Mouse (Mus musculus): Measurements from ENCODE around the gene Emc6. TPM values are rescaled to one million over a fixed set of nuclear protein-coding genes. Genes with fewer than 3 reads are reported as not detected.

Gene Emc6
- total RNA-seq (2022): 10 to 100 TPM; 47.4 to 77.6 (median 63.9) TPM

DNA sequence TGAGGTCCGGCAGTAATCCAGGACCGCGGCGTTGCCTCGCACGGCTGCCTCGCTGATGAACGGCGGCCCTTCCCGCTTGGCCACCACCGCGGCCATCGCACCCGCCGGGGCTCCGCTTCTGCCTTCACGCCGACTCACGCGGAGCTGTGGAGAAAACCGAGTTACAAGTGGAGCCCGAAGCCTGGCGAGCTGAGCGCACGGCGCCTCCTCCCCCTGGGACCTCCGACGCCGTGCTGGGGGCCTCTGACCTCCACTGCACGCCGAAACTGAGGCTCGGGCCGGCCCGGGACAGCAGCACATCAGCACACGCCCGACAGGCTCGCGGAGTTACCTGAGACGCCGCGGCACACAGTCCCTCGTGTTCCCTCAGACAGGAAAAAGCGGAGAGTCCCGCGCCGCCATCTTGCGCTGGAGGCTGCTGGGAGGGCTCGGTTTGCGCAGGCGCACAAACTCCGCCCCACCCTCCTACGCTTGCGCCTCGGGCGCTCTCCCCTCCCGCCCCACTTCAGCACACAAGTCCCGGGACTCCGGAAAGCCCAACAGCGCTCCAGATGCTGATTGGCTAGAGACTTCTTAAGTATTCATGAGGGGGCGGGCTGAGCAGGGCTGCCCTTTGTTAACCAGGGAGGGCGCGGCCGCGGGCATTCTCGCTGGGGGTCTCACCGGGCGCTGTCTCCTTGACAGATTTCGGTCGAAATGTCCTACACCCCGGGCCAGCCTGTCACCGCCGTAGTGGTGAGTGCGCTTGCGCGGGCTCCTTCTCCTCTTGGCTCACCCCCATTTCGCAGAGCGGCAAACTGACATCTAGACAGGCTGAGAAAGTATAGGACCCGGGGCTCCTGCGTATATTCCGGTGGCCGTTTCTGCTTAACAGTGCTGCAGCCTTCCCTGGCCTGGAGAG, at the start of gene Emc6, which contains the start of gene Tax1bp3:
Gene Emc6 (minus strand): TSS at position 430 of the 901 bp plus-strand sequence.
Gene Tax1bp3 (plus strand): TSS at position 476 of the 901 bp plus-strand sequence.
- peak; percentile 95 for DNase-seq

DNA sequence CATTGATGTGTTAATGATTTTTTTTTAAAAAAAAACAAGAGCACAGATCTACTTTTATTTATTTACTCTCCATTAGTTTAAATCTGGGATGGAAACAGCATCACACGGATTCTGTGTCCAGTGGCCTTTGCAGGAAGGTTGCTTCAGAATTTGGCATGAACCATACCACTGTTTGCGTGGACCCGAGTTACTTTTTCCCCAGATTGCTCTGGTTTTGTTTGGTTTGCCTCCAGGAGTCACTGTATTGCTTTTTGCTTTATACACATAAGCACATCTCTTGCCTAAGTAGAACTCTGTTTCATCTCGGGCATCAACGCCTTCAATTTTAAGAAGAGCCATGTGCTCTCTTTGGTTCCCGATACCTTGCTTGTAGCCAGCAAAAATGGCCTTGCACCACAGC, 49.0 kb upstream of the Emc6 start:
- DNase-seq: no peak

- peak; percentile 23 for DNase-seq
Measured at GRCm38 (mm10) chr11:73223966-73224365, 47.1 kb upstream of the Emc6 start.

DNA sequence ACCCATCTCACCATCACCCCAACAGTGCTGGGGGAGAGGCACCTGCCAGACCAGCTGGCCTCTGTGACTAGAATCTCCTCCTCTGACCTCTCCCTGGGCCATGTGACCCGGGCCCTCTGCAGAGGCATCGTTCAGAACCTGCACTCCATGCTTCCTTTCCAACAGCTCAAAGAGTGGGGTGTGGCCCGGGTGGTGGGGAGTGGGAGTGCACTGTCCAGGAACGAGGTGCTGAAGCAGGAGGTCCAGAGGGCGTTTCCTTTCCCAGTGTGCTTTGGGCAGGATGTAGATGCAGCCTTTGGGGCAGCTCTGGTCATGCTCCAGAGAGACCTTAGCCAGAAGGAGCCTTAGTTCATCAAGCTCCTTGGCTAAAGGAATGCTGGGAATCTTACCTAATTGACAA, 46.0 kb upstream of the Emc6 start:
- DNase-seq: no peak

- DNase-seq: no peak
Measured at GRCm38 (mm10) chr11:73220651-73221050, 43.8 kb upstream of the Emc6 start.

DNA sequence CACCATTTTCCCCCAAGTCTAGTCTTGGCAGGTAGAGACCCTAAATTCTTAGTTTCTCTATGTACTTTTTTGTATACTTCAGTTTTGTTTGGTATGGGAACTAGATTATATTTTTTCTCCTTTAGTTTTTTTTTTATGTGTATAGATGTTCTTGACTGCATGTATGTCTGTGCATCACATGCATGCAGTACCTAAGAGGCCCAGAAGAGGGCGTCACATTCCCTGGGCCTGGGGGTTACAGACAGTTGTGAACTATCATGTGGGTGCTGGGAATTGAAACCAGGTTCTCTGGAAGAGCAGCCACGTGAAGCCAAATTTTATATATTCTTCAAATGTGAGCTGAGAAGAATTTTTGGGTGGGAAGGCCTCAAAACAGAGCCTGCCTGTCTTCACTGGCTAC, 42.8 kb upstream of the Emc6 start:
- no peak for DNase-seq

GRCm38 (mm10) chr11:73213956-73214355, 37.1 kb upstream of the Emc6 start:
- DNase-seq: no peak

GRCm38 (mm10) chr11:73207621-73208020, 30.8 kb upstream of the Emc6 start:
- no peak for DNase-seq

DNA sequence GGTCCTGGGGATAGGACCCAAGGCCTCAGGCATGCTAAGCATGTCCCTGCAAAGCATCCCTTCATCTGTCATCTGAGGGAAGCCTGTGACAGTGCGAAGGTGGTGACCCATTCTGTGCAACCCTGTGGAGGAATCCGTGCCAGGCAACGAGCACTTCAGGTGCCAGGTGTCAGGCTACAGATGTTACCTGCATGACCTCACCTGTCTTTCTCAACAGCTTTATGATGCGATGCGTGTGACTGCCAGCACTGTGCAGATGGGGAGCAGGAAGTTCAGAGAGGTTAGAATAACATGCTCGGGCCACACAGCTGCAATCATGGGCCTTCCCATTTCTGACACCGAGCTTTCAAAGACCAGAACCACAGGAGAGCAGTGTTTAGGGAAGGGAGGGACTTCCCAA, 28.4 kb upstream of the Emc6 start:
- DNase-seq: no peak

DNA sequence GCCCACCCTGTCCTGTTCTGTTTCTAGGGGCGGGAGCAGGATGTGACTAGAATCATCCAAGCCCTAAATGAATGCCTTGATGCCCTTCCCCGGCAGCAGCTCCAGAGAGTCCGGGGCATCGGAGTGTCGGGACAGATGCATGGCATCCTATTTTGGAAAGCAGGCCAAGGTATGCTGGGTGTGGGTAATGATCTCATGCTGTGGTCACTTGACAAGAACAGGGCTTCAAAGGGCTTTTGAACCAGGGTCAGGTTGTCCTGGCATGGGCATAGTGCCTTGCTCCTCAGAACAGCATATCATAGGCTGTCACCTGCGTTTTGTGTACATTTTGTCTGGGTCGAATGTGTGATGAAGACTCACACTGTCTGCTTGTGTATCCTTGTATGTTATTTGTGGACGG, 27.1 kb upstream of the Emc6 start:
- DNase-seq: no peak

DNA sequence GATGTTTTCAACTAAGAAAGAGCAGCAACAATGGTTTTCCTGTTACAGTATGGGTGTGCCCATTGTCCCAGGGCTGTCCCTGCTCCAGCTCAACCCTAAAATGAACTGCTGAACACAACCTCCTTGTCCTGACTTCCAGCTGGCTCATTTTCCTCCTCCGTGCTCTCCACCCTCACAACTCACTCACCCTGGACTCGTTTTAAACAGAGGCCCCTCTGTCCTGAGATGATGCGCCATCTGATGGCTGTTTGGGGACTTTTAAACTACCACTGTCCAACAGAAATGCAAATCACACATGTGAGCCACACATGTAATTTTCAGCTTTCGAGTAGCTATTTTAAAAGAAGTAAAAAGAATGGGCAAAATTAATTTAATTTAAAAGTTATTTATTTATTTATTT, 24.8 kb upstream of the Emc6 start:
- no peak for DNase-seq

DNA sequence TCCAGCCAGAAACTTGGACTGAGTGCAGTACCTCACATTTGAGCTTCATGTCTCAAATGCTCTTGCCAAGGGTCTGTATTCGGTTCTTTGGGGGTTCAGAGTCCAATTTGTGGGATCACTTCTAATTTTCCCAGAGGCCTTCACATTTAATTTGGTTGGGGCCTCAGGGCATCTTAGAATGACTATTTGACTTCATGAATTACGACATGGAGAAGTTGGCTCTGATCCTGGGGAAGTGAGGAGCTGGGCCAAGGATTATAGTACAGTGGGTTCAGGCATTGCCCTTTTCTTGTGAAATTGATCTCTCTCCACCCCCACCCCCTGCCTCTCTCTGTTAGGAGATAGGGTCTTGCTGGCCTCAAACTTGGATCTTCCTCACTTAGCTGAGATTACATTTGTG, 24.2 kb upstream of the Emc6 start:
- DNase-seq: no peak

DNA sequence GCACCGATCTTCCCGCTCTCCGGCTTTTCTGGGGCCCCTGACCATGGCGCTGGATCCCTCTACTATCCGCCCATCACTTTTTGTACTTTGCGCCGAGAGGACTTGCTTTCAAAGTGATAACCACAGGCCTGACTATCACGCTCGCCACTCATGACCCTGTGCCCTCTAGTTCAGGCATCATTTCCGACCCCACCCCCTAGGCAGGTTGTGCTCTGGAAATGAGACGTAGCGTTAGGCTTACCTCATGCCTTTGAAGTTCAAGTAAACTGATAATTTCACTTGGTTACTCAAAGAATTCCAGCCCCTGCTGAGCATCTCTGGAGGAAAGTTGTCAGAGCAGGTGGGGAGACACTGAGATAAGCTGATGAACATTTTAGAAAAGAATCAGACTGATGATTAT, 23.0 kb upstream of the Emc6 start:
- DNase-seq: no peak

DNA sequence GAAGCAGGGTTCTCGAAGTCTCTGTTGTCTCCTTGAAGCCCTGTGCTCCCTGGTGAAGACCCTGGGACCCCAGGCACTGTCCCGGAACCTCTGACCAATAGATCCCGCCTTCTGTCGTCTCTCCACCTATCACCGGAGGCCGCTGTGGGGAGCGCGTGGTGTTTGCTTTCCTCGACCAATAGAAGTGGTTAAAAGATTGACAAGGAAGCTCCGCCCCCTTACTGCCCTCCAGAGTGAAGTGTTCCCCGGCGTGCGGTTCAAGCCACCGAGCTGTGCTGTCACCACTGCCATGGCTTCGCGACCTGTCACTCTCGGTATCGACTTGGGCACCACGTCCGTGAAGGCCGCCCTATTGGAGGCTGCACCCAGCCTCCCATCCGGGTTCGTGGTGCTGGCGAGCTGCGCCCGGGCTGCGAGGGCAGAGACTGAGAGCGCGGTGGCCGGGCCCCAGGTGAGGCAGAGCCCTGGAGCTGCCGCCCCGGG, 22.4 kb upstream of the Emc6 start, which contains the start of gene Shpk:
Gene Shpk (plus strand): TSS at position 231 of the 483 bp plus-strand sequence.
- peak; percentile 94 for DNase-seq

GRCm38 (mm10) chr11:73198603-73199229, 21.9 kb upstream of the Emc6 start, which contains the start of gene Ctns:
TSS of gene Ctns (minus strand) at chr11:73199042.
- DNase-seq: peak; percentile 86

GRCm38 (mm10) chr11:73198190-73198589, 21.4 kb upstream of the Emc6 start:
- no peak for DNase-seq

DNA sequence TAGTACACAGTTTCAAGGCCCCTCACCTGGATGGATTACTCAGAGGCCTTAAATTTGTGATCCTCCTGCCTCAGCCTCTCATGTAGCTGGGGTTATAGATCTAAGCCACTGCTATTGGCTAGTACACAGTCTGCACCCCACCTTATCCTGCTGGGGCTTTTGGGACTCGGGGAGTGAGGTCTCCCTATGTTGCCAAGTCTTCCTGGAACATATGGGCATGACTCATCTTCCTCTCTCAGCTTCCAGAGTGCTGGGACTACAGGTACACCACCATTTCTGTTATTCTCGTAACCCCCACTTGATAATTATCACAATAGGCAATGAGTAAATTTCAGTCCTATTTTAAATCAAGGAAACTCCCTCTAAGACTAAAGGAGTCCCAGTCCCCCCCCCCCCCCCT, 17.6 kb upstream of the Emc6 start:
- DNase-seq: no peak

GRCm38 (mm10) chr11:73193047-73193446, 16.2 kb upstream of the Emc6 start:
- DNase-seq: no peak

- DNase-seq: no peak
Measured at GRCm38 (mm10) chr11:73187231-73187630, 10.4 kb upstream of the Emc6 start.

DNA sequence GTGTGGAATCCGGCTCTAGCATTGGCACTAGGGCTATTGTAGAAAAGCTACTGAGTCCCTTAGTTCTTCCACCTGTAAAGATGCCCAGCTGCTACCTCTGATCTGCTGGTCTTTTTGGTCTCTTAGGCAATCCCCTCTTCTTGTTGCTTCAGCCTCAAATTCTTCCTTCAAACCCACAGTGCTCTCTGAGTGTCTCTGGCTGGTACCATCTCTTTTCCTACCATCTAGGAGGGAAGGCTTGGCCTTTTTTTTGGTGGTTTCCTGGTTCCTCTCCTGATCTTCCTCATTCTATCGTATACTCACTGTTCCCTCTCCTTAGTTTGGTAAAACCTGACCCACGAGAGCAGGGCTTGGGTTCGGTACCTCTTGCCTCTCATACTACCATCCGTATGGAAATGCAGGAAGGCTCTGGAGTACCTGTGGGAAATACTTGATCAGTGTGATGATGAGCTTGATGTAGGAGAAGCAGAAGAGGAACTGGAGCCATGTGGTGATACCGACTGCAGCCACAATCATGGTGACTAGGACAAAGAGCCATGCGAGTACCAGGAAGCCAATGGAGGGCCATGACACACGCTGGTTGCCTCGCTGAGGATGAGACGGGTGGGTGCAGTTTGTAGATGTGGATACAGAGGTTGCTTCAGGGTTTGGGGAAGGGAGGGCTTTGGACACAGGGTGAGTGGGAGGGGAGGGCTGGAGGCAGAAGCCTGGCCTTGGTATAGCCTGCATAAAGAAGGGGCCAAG, 9.2 kb upstream of the Emc6 start:
- DNase-seq: no peak

GRCm38 (mm10) chr11:73177895-73178294, 1.1 kb upstream of the Emc6 start:
- DNase-seq: no peak

DNA sequence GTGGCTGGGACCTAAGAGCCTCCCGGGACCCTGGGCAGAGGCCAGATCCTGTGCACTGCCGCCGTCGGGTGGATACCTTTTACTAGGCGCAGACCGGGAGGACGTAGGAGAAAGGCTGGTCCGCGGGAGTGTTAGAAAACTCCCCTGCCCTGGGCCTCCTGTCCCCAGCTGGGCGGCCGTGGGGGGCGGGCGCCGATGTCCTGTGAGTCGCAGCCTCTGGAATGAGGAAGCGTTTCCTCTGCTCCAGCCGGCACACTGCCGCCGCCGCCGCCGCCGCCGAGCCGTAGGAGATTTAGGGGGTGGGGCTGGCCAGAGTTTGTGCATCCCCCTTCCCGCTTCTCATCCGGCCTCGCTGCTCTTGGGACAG, 655 bp upstream of the Emc6 start:
- DNase-seq: peak; percentile 76

GRCm38 (mm10) chr11:73176186-73176585, 651 bp downstream of the Emc6 start:
- no peak for DNase-seq
